Mouse (Mus musculus) liver, embryonic 11.5 days (tissue): ENCODE results near the gene Apod. TPM values are rescaled to one million over a fixed set of nuclear protein-coding genes. Genes with fewer than 3 reads are reported as not detected.

Experiments used
- ATAC-seq: fragments of 200-750 bp; cut with Nextera tagmentation; replicated peaks from 2 replicates; pipeline ENCODE4 v1.8.0; 2017; ENCODE audit warnings: moderate number of reproducible peaks, mild to moderate bottlenecking, moderate TSS enrichment, moderate library complexity; ENCODE audit not compliant: low FRiP score
- DNase-seq: peaks from one replicate; pipeline ENCODE4 v3.0.0-alpha.2; 2017; ENCODE audit warnings: low spot score
- H3K27ac ChIP-seq: fragments of 300-500 bp; sonication (generic); 2 replicates; pipeline ENCODE4 v1.5.1; 2014; ENCODE audit warnings: mild to moderate bottlenecking, low read depth, low read length, control low read depth
- H3K27me3 ChIP-seq: fragments of 300-500 bp; sonication (generic); replicated peaks from 2 replicates; pipeline ENCODE4 v1.6.1; 2014; ENCODE audit warnings: low read length, mixed read lengths; ENCODE audit not compliant: control insufficient read depth, insufficient read depth
- H3K36me3 ChIP-seq: fragments of 300-500 bp; sonication (generic); 2 replicates; pipeline ENCODE4 v1.6.1; 2014; ENCODE audit warnings: mild to moderate bottlenecking, low read length, moderate library complexity, mixed read lengths; ENCODE audit not compliant: control insufficient read depth, insufficient read depth
- H3K4me1 ChIP-seq: fragments of 300-500 bp; sonication (generic); replicated peaks from 2 replicates; pipeline ENCODE4 v1.6.1; 2014; ENCODE audit warnings: low read length, mixed read lengths; ENCODE audit not compliant: control insufficient read depth, insufficient read depth
- H3K4me2 ChIP-seq: fragments of 300-500 bp; sonication (generic); 2 replicates; pipeline ENCODE4 v1.6.1; 2014; ENCODE audit warnings: mild to moderate bottlenecking, control low read depth, moderate library complexity
- H3K4me3 ChIP-seq: fragments of 300-500 bp; sonication (generic); 2 replicates; pipeline ENCODE4 v1.5.1; 2014; ENCODE audit warnings: low read depth, low read length, control low read depth
- H3K9ac ChIP-seq: fragments of 300-500 bp; sonication (generic); 2 replicates; pipeline ENCODE4 v1.6.1; 2014; ENCODE audit warnings: low read depth, low read length, control low read depth
- H3K9me3 ChIP-seq: fragments of 300-500 bp; sonication (generic); 2 replicates; pipeline ENCODE4 v1.6.1; 2016; ENCODE audit warnings: low read length, inconsistent platforms, mixed read lengths; ENCODE audit not compliant: control insufficient read depth
- WGBS: fragments of 180-500 bp; shearing (Covaris S2); extraction: QIAGEN DNeasy Blood & Tissue Kit; methylation state at CpG from one replicate; pipeline ENCODE4 v1.1.7; 2014; 5-methylcytosine and 5-hydroxymethylcytosine counted together
- polyA plus RNA-seq: library from polyadenylated mRNA; unstranded; fragments of >200 nt; fragmentation: Nextera tagmentation; extraction: Ambion mirVana; gene quantifications from 2 replicates; pipeline ENCODE4 v1.2.1, GENCODE M21; 2014

Apod gene
- polyA plus RNA-seq: 0.51 TPM in 1 of 2 replicates, not detected in the other

DNA sequence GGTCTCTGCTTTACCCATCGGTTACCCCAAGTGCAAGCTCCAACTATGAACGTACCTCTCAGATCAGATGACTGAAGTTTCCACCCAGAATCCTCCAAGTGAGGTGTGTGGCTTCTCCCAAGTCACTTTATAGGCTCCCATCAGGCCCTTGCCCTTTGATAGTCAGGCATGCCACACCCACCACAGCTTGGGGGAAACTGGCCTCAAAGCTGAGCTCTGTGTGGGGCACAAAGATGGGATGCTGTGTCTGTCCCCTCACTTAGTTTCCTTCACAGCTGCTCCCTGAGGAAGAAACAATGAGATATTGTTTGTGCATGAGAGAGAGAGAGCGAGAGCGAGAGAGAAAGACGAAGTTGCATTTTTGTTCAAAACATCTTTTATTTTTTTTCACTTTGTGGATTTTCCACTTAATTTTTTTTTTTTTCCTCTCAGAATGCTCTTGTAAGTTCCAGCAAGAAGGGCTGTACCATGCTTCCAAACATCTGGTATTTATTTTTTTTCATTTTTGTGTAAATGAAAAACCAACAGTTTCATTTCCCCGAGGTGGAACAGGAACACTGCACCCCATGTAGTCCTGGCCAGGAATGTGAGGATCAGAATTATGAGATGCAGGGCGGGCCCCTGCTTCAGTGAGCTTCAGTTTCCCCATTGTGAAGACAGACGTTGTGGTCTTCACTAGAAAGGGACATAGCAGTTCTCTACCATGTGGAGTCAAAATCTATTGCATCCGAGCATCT is at the start of gene Apod:
TSS of gene Apod (minus strand) at position 312 of the 737 bp plus-strand sequence.
- 73% methylated on average over 9 of the region's 9 CpGs for WGBS

DNA sequence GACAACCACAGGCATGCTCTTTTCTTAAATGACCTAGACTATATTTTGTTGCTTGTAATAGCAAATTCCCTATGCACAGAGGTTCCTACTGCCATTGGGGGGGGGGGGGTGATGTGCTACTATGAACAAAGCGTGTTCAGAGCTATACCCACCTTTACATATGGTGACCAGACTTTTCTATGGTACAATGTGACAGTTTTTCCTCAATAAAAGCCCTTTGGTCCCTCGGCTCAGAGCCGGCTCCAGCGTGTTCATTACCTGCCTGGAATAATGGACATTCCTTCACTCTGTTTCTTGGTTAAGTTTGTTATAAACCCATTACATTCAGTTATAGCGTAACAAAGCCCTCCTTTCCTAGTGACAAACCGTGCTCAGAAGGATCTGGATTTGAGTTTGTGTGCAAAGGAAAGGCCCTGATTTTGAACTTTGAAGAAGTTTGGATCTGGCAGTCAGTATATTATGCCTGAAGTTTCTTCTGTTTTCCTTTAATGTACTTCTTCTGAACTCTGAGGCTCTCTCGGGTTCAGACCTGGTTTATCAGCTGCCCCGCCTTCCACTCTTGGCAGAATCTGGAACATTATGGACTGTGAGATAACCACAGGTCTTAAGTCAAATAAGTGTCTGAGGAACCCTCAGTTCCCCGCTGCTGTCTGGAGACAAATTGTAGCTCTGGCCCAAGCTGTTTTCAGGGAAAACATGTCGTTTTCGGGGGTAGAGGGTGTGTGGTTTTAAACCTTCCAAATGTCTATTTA is 49.3 kb upstream of the Apod start:
- Histone ChIP-seq H3K4me2 (peak overlapping the region; percentile 25; the same call in 1 of the 2 replicates), H3K4me1 (peaks cover 20% of the 10 kb centered on the region), H3K27ac (no peak overlapping the region; the same call in 1 of the 2 replicates), H3K9ac (no peak overlapping the region), H3K27me3 (no peaks in the 10 kb centered on the region), H3K4me3 (no peak overlapping the region), H3K36me3 (no peaks in the 10 kb centered on the region), H3K9me3 (no peaks in the 10 kb centered on the region)
- 57% methylated on average over 11 of the region's 11 CpGs for WGBS
- DNase-seq: no peak
- 0 out of 2 replicates have a peak, but pooled peaks have one; percentile 41 for ATAC-seq

More for the DNA sequence above, at the start of gene Apod:
- Histone ChIP-seq H3K9me3 (no peaks in the 10 kb centered on the region), H3K4me2 (no peak within 1 kb of the TSS), H3K27me3 (no peaks in the 10 kb centered on the region), H3K4me3 (no peak within 1 kb of the TSS), H3K4me1 (no peaks in the 10 kb centered on the region), H3K9ac (no peak within 1 kb of the TSS), H3K36me3 (no peaks in the 10 kb centered on the region), H3K27ac (no peak within 1 kb of the TSS)
- DNase-seq: no peak
- no peak for ATAC-seq

DNA sequence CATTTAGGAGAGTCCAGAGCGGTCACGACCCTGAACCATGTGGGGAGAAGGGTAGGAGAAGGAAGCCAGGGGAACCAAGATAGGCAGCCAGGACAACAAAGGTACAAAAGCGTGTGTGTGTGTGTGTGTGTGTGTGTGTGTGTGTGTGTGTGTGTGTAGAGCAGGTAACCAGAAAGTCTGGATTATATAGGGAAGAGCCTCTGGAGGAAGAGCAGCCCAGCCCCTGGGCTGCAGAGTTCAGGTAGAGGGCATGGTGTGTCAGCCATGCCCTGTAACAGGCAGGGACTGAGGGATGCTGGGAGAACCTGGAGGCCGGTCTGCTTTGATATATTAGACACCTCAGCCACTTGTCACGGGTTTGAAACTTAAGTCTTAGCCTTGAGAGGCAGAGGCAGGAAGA is 44.9 kb upstream of the Apod start:
- ATAC-seq: no peak
- peak overlapping the region; percentile 68 for H3K4me2 ChIP-seq
- peak overlapping the region; percentile 36; the same call in 1 of the 2 replicates for H3K4me3 ChIP-seq
- H3K4me1 ChIP-seq: peaks cover 21% of the 10 kb centered on the region
- H3K36me3 ChIP-seq: no peaks in the 10 kb centered on the region
- 42% methylated on average over 5 of the region's 5 CpGs for WGBS
- H3K27ac ChIP-seq: no peak overlapping the region
- no peaks in the 10 kb centered on the region for H3K27me3 ChIP-seq
- H3K9ac ChIP-seq: no peak overlapping the region
- H3K9me3 ChIP-seq: no peaks in the 10 kb centered on the region
- DNase-seq: no peak

DNA sequence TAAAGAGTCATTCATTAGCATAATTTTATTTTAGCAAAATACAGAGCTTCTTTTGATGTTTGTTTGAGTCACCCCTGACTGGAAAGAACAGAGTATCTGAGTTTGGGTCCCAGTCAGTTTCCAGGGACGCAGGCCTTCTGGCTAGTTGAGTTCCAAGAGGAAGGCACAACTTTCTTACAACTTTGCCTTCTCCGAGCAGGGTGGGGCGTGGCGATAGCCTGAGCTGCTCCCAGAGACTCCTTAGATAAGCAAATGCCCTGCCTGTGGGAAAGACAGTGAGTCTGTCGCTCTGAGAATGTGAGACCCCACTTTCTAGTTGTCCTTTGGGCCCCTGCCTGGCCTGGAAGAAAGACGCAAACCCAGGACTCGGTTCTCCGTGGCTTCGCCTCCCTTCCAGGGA is 44.4 kb upstream of the Apod start:
- H3K4me1 ChIP-seq: peaks cover 19% of the 10 kb centered on the region
- ATAC-seq: peak; percentile 58
- 24% methylated on average over 9 of the region's 9 CpGs for WGBS
- H3K9ac ChIP-seq: no peak overlapping the region
- H3K4me2 ChIP-seq: peak overlapping the region; percentile 68
- H3K4me3 ChIP-seq: peak overlapping the region; percentile 36
- H3K27me3 ChIP-seq: no peaks in the 10 kb centered on the region
- H3K27ac ChIP-seq: 0 out of 2 replicates have a peak overlapping the region, but pooled peaks have one; percentile 25
- H3K36me3 ChIP-seq: no peaks in the 10 kb centered on the region
- no peak for DNase-seq
- no peaks in the 10 kb centered on the region for H3K9me3 ChIP-seq

DNA sequence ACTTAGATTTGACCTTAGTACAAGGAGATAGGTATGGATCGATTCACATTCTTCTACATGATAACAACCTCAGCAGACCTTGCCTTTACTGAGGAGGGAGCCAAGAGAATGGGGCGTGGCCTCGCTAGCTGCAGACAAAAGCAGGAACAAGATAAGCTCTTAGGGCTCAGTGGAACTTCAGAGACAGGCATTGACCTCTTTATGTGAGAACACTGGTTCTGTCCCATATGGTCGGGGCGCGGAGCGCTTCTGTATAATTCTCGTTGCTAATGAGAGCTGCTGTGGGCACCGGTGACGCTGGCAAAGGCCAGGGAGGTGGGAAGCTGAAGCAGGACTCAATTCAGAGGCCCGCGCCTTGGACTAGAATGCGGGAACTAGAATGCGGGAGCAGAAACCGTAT is 44.0 kb upstream of the Apod start:
- Histone ChIP-seq H3K27ac (0 out of 2 replicates have a peak overlapping the region, but pooled peaks have one; percentile 25), H3K4me3 (peak overlapping the region; percentile 36), H3K9me3 (no peaks in the 10 kb centered on the region), H3K4me1 (peaks cover 15% of the 10 kb centered on the region), H3K36me3 (no peaks in the 10 kb centered on the region), H3K27me3 (no peaks in the 10 kb centered on the region), H3K9ac (no peak overlapping the region), H3K4me2 (peak overlapping the region; percentile 68)
- no peak for DNase-seq
- ATAC-seq: peak; percentile 64
- 22% methylated on average over 15 of the region's 15 CpGs for WGBS

DNA sequence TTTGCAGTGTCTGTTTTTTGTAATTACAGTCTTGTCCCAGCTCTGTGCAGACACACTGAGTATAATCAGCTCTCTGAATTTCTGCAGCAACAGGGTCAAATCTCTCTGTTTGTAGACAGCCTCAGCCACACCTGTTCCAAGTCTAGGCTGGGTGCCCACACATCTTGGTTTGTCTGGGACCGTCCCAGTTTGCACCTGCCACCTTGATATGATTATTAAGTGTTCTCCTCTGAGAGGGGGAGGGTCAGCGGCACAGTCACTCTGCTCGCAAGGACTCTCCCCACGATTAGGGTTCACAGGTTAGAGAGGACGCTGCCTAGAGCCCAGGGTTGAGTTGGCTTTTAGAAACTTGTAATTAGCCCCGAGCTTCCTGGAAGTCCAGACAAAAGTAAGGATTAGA is 41.3 kb upstream of the Apod start:
- Histone ChIP-seq H3K9me3 (no peaks in the 10 kb centered on the region), H3K4me1 (peaks cover 14% of the 10 kb centered on the region), H3K4me3 (no peak overlapping the region), H3K36me3 (no peaks in the 10 kb centered on the region), H3K27ac (no peak overlapping the region), H3K27me3 (no peaks in the 10 kb centered on the region), H3K9ac (no peak overlapping the region), H3K4me2 (no peak overlapping the region)
- ATAC-seq (no peak), DNase-seq (no peak)
- 69% methylated on average over 6 of the region's 6 CpGs for WGBS

DNA sequence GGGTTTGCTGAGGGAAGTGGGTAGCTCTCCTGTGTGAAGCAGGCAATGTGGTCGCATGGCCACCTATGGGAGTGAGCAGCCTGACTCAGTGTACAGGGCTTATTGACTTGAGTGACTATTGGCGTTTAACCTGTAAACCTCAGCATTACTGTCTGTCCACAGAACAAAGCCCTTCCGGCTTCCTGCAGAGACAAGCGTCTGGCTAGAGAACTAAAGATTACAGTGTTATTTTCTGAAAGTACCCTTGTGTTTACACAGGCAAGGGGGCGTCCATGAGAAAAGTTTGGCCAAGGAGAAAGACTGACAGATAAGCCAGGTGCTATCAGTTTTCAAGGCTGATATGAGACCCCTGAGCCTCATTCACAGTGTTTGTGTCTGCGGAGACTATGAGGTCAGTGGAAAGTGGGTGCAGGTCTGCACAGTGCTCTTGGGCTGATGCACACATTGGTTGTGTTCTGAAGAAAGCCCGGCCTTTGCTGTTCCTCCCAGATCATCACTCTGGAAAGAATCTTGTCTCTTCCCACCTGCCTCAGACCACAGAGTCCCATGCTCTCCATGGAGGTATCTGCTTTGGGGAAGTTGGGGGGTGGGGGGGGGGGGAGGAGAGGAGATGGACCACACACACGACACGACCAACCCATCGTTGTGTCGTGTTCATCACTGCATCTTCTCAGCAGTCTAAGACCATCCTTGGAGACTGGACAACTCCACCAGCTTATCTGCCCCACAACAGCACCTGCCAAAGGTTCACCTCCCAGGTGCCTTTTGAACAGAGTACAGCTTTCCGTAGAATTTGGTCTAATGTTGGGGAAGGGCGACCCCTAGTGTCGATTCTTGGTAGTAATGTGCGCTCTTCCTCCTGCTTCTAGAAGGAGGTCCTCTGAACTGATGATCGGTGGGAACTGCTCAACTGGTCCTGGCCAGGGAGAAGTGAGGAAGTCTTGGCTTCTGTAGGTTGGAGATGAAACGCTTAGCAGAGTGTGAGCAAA is 40.0 kb upstream of the Apod start:
- H3K27me3 ChIP-seq: no peaks in the 10 kb centered on the region
- no peaks in the 10 kb centered on the region for H3K36me3 ChIP-seq
- H3K4me2 ChIP-seq: no peak overlapping the region
- H3K9me3 ChIP-seq: no peaks in the 10 kb centered on the region
- WGBS: 27% methylated on average over 17 of the region's 17 CpGs
- peaks cover 14% of the 10 kb centered on the region for H3K4me1 ChIP-seq
- DNase-seq (peak; percentile 69), ATAC-seq (peak; percentile 39; the same call in 1 of the 2 replicates)
- H3K9ac ChIP-seq: no peak overlapping the region
- no peak overlapping the region for H3K27ac ChIP-seq
- H3K4me3 ChIP-seq: no peak overlapping the region

DNA sequence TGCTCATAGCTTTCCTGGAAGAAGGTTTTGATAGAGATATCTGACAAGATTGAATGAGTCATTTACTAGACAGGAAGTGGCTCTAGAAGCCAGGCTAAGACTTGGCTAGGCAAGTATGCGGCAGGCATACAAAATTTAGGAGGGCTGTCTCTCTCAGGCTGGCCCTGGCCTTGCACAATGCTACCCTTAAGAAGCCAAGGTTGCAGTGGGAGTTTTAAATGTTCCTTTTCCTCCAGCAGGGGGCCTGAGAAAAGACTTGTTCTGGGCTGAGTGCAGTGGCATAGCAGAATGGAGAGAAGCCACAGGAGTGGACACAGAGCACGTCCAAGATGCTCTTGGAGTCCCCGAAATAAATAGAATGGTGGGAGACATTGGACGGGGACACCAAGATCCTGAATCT is 38.4 kb upstream of the Apod start:
- ATAC-seq (no peak), DNase-seq (no peak)
- H3K4me3 ChIP-seq: no peak overlapping the region
- H3K9ac ChIP-seq: no peak overlapping the region
- peaks cover 3% of the 10 kb centered on the region for H3K4me1 ChIP-seq
- H3K9me3 ChIP-seq: no peaks in the 10 kb centered on the region
- H3K27me3 ChIP-seq: peaks cover 2% of the 10 kb centered on the region; the same call in 1 of the 2 replicates
- no peaks in the 10 kb centered on the region for H3K36me3 ChIP-seq
- 52% methylated on average over 4 of the region's 4 CpGs for WGBS
- H3K4me2 ChIP-seq: no peak overlapping the region
- no peak overlapping the region for H3K27ac ChIP-seq
